Mouse (Mus musculus): Measurements from ENCODE around the gene Bri3bp.
A peak's percentile ranks its signal among the peaks of the same experiment; 100 is the strongest.

Bri3bp gene

DNA sequence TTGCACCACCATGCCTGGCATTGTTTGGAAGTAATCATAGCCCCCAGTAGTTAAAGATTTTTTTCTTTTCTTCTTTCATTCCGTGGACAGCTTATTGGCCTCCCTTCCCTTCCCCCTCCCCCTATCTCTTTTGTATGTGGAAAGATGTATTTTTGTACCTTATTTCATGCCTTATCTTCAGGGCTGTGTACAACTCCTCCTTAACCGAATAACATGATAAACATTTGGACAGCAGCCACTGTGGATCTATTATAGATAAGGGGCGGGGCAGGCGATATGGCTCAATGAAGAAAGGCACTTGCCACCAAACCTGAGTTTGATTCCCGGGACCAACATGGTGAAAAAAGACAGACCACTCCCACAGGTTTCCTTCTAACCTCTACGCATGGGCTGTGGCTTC, 16.2 kb downstream of the Bri3bp start:
- DNase-seq = no peak

DNA sequence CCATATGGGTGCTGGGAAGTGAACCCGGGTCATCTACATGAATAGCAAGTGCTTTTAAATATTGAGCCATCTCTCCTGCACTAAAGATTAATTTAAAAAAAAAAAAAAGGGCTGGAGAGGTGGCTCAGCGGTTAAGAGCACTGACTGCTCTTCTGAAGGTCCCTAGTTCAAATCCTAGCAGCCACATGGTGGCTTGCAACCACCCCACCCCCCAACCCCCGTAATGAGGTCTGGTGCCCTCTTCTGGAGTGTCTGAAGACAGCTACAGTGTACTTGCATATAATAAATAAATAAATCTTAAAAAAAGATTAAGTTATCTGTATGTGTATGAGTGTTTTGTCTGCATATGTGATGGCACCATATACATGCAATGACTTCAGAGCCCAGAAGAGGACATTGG, 19.2 kb downstream of the Bri3bp start:
- no peak for DNase-seq

DNA sequence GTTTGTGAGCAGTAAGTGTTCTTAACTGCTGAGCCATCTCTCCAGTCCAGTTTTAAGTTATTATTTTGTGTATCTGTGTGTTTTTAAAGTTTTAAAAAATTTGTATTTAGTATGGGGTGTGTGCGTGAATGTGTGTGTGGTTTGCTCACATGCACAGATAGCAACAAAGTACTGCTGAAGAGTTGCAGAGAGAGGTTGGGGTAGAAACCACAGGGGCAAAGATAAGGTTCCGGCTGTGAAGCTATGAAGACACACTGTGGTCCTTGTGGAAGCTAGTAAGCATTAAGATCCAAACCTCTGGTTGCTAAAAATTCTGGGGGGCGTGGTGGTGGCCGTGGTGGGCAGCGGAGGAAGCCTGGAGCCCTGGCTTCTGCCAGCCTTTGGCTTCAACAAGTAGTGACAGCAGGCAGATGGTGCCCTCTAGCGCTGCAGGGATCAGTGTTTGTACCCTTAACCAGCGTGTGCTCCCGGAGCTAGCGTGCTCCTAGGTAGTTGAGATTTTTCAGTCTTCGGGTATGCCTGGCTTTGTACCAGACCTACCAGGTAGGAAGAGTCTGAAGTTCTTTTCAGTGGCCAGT, 20.6 kb downstream of the Bri3bp start:
- peak; percentile 69 for DNase-seq

DNA sequence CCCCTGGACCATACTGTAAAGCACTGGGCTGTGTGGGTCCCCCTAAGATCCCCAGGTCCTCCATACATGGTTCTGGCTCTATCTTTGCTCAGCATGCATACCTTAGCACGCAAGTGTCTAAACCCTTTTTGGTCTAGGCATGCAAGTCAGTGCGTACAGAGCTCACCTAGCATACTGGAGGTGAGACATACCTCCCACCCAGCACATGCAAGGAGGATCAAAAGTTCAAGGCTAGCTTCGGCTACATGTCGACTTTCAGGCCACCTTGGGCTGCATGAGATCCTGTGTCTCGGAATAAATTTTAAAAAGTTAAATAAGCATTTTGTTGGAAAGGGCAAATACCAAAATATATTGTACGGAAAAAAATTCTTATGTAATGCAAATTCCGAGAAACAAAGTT, 23.8 kb downstream of the Bri3bp start:
- no peak for DNase-seq

DNA sequence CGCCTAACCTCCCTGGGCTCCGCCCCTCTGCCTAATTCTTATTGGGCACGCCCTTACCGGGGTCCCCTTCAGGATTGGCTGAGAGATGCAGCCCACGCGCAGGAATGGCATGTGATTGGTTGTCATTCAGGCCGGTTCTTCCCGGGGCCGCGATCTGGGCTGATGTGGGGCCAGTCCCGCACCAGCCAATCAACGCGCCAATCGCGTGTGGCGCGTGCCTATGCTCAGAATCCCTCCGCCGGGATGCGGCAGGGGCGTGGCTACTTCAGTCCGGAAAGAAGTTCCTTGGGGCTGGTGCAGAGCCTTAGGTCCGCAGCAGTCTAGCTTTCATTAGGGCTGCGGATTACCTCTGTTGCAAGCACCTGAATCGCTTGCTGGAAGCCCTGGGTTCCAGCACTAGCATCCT, 24.3 kb downstream of the Bri3bp start:
- peak; percentile 98 for DNase-seq

DNA sequence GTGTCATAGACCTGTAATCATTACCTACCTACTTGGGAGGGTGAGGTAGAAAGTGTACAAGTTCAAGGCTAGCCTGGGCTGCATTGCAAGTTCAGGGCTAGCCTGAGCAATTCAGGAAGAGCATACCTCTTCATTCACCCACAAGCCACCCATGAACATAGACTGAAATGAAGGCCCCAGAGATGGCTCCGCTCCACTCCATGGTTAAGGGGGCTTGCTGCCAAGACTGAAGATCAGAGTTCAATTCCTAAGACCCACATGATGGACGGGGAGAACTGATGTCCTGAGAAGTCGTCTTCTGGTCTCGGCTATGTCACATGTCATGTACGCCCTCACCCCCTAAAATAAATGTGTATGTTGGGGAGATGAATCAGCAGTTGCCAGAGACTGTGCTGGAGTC, 25.1 kb downstream of the Bri3bp start:
- no peak for DNase-seq

DNA sequence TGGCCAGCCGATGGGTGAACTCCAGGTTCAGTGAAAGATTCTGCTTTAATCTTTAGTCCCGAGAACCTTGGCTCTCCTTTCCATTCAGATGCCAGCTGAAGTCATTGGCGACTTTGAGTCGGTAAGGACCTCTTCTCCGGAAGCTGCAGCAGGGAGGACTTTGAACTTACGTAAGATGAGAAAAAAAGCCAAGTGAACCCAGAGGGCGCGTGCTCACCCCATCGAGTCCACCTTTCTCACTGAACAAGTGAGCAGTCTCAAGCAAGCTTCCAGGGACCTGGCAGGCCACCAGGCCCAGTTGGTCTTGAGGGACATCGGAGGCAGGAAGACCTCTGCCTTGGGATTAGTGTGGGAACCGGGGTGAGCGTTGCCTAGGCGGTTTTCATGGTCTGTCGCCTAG, 25.9 kb downstream of the Bri3bp start:
- DNase-seq = no peak

DNA sequence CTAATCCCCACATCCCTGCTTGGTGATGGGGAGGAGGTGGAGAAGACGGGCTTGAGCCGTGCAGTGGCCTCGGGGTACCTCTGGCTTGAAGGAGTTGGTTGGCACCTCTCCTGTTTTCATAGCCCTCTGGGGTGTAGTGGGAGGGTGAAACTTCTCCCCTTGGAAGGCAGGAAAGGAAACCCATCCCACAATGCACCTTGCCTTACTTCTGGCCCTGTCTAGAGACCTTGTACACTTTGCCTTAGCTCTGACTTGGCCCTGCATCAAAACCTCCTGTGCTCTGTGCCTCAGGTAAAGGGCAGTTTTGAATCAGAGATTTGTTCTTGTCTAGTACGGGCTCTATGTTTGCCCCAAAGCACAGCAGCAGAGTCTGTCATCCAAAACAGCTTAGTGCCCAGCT, 29.3 kb downstream of the Bri3bp start:
- no peak for DNase-seq

DNA sequence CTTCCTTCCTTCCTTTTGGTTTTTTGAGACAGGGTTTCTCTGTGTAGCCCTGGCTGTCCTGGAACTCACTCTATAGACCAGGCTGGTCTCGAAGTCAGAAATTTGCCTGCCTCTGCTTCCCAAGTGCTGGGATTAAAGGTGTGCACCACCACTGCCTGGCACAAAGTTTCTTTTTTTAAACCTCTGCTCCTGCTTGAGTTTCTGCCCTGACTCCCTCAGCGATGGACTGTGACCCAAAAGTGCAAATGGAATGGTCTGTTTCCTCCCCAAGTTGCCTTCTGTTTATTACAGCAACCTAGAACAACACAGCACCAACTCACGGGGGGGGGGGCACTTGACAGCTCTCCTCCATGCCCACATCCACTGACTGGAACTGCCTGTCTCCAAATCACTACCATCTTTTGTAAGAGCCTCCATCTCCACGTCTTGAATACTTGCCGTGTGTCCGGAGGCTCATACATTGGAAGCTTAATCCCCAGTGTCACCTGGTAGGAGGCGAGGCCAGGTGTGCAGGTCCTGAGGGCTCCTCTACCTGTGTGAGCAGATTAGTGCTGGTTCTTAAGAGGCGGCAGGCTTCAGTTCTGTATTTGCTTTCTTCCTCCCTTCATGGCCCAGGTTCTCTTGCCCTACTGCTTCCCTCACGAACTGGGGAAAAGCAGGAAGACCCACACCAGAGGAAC, 31.6 kb downstream of the Bri3bp start:
- no peak for DNase-seq

DNA sequence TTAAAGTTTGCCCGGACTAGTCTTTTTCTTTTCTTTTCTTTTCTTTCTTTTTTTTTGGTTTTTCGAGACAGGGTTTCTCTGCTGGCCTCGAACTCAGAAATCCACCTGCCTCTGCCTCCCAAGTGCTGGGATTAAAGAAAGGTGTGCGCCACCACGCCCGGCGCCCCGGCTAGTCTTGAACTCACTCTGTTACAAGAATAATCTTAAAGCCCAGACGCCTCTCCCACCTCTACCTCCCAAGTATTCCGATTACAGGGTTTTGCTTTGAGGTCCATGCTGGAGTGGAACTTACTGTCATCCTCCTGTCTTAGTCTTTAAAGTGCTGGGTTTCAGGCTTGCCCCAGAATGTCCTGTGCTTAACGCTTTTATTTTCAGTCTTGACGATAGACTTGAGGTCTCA, 33.7 kb downstream of the Bri3bp start:
- no peak for DNase-seq

DNA sequence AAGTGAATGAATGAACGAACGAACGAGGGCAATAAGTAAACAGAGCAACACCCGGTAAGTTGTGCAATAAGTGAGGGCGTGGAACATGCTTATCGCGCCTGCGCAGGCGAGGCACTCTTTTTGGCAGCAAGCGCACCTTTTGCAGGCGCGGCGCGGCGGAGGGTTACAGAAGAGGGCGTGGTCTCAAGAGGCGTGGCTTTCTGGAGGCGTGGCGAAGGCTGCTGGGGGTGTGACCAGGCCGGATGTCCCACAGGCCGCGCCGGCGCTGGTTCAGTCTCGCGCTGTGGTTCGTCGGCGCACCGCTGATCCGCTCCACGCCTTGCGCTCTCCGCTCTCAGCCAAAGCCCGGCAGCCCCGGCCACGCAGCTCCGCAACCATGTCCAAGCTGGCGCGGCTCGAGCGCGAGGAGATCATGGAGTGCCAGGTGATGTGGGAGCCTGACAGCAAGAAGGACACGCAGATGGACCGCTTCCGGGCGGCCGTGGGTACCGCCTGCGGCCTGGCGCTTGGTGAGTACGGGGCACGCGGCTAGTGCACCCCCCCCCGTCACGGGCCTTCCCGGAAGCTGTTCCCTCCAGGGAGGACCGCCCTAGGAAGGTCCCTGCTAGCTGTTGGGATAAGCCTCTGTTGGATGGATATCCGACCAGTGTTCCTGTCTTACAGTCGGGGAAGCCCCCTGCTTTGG, 34.4 kb downstream of the Bri3bp start, which contains the start of gene Aacs:
Gene Aacs (plus strand): TSS at position 214 of the 685 bp plus-strand sequence.
- DNase-seq = peak; percentile 97

DNA sequence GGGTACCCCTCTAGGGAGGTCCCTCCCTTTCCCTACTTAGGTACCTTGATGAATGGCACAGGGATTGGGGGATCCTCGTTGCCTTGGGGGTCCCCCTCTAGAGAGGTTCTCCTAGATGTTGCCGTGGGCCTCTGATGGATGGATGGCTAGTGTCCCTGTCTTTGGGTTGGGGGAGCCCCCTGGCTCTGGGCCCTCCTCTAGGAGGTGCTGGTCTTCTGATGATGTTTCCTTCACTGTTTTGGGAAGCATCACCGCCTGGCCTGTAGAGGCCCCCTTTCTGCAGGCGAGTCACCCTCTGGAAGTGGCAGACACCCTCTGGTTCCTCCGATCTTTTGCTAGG, 34.9 kb downstream of the Bri3bp start:
- peak; percentile 21 for DNase-seq

DNA sequence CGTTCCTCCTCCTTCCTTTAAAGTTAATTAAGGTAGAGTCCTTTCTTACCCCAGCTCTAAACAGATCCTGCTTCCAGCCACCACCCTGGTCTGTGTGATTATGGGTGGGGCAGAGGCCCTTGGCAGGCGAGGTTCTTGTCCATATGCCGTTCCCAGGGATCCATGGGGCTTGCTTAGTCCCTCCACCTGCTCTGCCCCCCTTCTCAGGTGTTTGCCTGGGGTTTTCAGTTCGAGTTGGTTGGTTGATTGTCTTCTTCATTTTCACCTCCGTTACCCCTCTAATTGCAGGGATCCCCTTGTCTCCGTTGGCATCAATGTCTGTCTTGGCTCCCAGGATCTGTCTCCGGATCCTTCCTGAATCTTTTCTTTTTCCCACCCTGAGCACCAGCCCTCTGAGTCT, 35.4 kb downstream of the Bri3bp start:
- DNase-seq = no peak

DNA sequence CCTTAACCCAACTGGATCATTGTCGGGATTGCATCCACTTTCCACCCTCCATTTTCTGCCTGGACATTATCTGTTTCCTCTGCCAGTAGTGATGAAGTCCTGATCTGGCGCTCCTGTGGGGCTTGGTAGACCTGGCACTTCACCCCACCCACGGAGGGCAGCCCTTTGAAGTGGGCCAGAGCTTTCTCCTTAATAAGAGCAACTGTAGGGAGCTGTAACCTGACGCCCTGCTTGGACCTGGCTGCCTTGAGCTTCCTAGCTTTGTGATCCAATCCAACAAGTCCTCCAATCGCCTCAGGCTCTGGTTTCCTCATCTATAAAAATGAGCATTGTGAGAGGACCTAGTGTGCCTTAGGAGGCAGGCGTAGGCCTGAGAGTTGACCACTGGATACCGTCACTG, 36.2 kb downstream of the Bri3bp start:
- no peak for DNase-seq

DNA sequence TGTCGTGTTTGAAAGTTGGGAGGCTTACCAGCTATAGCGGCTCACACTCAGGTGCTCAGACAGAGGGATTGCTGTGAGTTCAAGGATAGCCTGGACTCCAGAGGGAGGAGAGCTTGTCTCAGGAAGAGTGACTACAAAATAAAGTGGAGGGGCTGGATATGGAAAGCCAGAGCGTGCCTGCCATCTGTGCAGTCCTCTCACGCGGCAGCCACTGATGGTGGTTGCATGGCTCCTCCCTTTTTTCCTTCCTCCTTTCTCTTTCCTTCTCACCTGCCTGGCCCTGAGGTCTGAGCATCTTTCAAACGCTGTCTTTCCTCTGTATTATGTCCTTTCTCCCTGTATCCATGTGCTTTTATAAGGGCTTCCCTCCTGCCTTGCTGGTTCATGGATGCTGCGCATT, 36.7 kb downstream of the Bri3bp start:
- no peak for DNase-seq

DNA sequence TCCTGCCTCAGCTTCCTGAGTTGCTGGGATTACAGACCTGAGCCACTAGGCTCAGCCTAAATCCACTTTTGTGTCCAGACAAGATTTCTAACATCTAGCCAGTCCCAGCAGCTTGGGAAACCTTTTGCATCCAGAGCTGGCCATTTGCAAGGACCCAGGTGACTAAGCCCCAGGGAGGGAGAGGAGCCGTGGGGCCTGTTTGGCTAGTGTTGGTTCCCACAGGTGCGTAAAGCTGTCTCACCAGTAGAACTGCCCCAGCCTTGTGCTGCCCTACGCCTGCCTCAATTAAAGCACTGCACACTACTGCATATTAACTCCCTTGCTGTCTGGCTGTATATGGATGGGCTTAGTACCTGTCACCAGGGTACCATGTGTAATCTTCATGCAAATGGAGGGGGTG, 38.0 kb downstream of the Bri3bp start:
- DNase-seq = no peak

DNA sequence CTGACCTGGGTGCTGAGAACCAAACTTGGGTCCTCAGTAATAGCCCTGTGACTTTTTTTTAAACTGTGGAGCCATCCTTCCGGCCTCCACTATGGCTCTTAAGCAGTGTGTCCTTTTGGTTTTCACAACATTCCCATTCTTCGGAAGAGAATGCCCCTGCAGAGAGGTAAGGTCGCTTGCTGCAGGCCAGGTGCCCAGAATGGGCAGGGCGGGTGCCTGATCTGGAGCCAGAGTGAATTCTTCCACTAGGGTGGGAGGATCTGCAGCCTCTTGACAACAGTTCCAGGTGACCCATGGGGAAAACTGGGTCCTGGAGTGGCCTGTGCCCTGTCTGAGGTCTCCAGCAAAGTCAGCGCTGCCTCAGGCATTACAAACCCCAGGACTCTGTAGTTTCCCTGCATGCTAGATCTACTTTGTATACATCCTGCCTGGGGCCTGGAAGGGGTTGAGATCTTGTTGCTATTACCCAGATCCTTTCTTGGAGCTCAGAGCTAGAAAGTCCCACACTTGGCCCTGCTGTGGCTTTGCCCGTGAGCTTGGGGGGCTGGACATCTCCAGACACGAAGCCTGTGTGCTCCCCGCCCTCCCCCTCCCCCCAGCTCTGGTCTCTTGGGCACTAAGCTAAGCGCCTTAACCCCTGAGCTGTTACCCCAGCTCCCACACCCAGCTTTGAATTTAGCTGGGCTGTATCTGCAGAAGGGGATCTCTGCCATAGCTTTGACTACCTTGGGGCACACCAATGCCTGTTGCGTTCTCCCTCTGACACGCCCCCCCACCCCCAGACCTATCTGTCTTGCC, 39.3 kb downstream of the Bri3bp start:
- no peak for DNase-seq

DNA sequence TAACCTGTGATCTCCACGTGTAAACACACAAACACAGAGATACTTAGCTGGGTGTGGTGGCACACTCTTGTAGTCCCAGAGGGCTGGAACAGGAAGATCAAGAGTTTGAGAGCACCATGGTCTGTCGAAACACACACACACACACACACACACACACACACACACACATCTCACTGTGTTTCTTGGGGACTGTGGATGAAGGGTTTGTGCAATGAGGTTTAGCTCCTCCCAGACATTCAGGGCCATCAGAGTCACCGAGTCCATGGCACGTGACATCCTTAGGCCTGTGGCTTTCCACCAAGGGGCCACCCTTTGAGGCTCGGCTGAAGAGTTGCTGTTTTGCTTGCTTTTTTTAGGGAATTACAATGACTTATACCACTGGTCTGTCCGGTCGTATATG, 41.1 kb downstream of the Bri3bp start:
- DNase-seq = no peak

DNA sequence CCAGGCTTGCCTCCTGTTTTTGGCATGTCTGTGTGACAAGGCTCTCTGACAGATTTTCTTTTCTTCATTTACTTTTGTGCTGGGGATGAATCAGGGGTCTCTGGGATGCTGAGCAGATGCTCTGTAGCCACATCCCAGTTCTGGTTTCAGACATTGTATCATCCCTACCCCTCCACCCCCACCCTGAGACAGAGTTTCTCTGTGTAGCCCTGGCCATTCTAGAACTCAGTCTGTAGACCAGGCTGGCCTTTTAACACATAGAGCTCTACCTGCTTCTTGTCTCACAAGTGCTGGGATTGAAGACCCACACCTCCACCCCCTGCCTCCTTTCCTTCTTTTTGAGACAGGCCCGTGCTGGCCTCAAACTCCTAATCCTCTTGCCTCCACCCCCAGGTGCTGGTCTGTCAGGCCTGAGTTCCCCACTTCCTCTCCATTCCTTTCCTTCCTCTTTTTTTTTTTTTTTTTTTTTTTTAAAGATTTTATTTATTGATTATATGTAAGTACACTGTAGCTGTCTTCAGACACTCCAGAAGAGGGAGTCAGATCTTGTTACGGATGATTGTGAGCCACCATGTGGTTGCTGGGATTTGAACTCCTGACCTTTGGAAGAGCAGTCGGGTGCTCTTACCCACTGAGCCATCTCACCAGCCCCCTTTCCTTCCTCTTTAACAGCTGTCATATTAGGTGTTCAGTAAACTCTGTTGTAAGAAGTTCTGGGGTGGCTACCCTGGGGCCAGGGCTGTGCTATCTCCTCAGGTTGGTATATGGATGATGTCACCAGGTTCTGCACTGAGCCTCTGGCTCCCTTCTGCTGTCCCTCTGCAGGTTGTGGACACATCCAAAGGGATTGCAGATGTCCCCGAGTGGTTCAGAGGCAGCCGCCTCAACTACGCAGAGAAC, 42.6 kb downstream of the Bri3bp start:
- DNase-seq = no peak

DNA sequence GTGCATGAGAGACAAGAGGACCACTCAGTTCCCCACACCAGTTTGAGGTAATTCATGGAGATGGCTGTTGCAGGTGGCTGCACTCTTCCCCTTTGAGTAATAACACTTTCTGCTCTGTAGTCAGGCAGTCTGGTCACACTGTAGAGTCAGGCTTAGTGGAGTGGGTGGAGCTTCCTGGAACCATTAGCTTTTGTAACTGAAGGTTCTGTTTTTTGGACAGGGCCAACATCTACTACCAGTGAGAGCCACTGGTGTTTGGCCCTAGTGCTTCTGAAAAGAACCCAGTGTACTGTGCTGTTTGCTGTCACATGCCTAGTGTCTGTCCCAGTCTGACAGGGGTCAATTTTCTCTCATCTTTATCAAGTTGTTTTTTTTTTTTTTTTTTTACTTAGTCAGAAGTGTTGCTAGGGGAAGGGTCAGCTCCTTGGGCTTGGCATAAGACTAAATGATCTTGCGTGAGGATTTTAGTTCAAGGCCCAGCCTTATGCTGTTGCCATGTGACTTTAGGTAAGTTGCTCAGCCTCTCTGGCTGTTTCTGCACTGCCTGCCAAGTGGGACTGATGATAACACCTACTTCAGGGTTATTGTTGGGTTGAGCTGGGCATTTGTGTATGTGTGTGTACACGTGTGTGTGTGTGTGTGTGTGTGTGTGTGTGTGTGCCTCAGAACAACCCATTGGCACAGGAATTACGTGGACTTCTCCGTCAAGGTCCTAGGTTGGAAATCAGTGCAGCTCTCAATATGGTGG, 43.8 kb downstream of the Bri3bp start:
- DNase-seq = no peak

DNA sequence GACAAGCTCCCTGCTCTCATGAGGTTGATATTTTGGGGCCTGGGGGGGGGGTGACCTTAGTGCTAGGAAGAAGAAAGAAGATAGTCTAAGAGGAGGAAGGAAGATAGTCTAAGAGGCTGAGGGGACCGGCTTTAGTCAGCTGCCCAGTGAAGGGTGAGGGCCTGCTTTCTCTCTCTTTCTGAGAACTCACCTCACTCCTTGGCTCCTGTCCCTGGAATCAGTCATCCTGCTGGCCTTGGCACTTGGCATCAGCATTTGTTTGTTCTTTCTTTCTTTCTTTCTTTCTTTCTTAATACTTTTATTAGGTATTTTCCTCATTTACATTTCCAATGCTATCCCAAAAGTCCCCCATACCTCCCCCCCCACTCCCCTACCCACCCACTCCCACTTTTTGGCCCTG, 44.7 kb downstream of the Bri3bp start:
- no peak for DNase-seq

All from lung, postnatal 10 days (tissue).